Mouse (Mus musculus) adrenal gland, adult 18-20 months (tissue): ENCODE measurements around the gene Lca5l. TPM values are rescaled to one million over a fixed set of nuclear protein-coding genes. Genes with fewer than 3 reads are reported as not detected.
"Not testable (repeated sequence)": the region's sequence is repeated elsewhere in the genome, so short reads cannot be mapped to it uniquely, and the experiment has no call there.

Experiments
- DNase-seq, 2 experiments: peaks; one replicate each; pipeline ENCODE4 v3.0.0; 2021 to 2022; ENCODE audit warnings: low spot score in 2 of 2
- total RNA-seq, 2 experiments: library from RNA; stranded (reverse); gene quantifications; 1 replicate in 1 of 2; 2 replicates in 1 of 2; pipeline ENCODE4 v1.2.3; 2021

Gene Lca5l
- total RNA-seq, 2 experiments from 2014 or later = 1.0 to 1.4 TPM

DNA sequence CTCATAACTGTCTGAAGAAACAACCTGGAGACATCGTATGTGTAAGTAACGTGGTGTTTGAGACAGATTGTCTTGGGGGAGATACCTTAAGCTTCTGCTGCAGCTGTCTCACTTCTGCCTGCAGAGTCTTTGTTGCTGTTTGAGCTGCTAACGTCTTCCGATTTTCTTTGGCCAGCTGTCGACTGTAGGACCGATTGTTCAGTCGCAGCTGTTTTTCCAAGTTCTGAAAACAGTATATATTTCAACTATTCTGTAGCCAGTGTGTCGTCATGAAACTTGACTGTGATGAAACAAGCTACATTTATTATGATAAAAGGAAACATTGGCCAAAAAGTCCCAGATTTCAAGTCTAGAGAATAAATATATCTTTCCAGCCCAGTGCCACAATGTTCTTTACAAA lies 18.4 kb downstream of the Lca5l start:
- no peak for DNase-seq

DNA sequence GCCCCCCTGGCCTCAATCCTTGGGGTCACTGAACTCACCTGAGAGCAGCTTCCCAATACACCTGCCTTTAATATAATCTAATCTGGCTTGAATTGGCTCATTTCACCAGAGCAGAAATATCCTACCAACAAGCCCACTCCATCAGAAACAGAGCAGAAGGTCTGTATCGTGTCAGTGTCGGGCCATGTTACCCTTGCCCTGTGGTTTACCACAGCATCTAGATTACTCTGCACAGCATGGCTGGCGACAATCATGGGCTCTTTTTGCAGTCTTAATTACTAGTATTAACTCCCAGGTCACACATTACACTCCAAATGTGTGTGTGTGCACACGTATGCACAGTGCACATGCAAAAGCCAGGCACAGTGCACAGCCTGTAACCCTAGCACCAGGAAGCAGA lies 23.2 kb downstream of the Lca5l start:
- no peak for DNase-seq

DNA sequence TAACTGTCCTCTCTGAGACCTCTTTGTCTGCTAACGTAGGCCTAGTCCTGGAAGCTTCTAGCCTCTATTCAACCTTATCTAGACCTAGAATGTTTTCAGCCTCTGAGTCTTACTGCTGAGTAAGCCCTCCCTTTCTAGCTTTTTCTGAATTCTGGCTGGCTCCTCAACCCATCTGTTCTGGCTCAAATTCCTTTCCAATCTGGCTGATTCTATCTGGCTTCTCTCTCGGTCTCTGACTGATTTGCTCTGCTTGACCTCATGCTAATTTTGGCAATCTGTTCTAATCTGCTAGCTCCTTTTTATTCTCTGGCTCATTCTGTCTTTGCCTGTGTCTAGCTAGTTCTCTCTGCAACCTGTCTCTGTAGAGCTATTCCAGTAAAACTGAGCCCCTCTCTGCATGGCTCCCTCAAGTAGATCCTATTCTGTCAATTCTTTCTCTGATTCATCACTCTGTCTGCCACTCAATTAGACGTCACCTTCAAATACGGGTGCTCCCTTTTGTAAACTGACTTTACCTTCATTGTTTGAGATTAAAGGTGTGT lies 26.3 kb downstream of the Lca5l start:
- no peak for DNase-seq

DNA sequence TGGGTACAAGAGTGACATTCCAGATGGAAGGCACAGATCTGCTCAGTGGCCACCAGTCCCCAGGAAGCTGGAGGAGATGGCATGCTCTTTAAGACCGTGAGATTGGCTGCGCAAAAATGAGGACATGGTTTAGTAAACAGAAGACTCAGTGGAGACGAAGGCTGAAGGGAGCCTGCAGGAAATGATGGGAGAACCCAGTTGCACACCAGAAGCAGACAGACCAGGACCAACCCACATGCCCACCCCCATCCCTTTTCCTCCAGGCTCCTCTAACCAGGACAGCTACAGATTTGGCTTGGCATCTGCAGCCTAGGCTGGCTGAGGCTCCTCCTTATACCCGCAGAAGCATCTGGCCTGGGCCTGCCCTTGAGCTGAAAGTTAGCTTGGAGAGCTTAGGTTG lies 30.7 kb downstream of the Lca5l start:
- no peak for DNase-seq

DNA sequence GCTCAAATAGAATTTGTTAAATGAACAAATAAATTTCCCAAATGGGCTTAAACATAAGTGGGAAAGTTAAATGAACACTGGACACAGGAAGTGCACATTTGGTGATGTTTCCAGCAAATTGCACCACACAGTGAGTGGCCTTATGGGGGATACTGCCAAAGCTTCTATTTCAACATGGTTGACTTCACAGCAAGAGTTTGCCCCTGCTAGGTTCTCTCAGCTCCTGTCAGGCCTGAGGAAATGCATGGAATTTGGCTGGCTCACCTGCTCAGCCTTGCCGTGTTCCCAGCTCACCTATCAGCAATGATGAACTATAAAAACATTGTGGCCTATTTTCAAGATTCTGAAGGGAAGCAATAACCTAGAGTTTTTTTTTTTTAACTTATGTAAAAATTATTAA lies 31.1 kb downstream of the Lca5l start:
- DNase-seq = no peak

DNA sequence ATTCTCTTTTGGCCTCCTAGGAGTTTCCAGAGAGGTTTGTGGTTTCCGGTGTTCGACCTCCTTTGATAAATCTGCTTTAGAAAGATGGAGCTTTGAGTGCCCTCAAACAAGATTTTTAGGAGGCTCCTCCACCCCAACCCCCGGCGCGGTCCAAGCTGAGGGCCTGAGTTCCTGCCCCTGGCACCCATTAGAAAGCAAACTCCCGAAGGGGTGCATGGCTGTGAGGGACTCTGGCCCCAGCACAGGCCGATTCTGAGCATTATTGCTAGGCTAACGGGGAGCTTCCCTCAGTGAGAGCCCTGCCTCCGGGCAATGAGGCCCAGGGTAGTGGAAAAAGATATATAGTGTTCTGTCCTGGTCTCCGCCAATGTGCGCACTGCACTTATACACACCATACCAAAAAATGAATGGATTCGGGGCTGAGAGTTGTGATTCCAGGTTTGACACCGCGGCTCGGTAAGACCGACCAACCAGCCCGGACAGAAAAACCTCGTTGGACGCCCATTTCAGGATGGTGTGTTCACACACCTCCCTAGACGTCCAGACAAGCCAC lies 32.2 kb downstream of the Lca5l start:
- no peak for DNase-seq

DNA sequence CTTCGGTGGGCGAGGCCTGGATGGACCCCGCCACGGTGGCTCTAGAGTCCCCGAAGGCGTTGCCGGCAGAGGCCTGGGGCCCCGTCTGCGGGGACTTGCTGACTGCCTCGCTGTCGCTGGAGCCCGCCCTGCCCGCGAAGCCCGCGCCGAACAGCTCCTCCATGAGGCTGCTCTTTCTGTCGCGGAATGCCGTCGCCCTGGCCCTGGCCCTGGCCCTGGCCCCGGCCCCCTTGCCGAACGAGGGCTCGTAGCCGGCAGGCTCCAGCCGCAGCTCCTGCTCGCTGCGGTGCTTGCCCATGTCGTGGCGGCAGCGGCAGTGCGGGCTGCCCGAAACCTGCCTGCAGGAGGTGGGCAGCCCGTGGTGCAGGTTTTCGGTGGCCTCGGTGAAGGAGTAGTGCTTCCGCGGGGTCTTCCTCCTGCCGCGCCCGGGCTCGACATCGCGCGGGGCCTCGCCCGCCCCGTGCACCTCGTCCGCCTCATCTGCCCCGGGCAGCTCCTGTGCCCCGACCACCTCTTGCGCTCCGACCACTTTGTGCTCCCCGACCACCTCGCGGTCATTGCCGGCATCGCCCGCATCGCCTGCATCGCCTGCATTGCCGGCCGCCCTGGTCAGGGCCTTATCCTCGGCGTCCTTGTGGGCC lies 32.9 kb downstream of the Lca5l start:
- peak; percentile 54 to 63 for DNase-seq

DNA sequence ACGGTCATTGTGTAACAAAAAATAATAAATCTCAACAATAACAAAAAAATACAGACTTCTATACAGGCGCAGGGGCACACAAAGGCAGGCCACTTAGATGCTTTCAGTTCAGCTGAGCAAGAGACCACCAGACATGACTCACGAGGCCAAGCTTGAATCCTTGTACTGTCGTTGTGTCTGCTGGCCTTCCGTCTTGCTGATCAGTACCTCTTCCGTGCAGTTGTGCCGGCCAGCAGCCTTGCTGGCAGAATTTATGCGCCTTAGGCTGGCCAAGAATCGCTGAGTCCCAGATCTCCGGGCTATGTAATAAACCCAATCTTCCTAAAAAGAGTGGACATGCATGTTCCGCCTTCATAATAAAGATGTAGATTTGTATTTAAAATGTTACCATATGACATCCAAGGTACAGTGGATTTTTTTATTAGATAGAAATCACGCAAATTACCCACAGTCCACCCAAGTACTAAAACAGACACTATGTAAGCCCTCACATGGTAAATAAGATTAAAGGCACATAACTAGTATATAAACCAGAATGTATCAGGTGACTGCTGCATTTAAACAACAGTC lies 33.5 kb downstream of the Lca5l start:
- no peak for DNase-seq

DNA sequence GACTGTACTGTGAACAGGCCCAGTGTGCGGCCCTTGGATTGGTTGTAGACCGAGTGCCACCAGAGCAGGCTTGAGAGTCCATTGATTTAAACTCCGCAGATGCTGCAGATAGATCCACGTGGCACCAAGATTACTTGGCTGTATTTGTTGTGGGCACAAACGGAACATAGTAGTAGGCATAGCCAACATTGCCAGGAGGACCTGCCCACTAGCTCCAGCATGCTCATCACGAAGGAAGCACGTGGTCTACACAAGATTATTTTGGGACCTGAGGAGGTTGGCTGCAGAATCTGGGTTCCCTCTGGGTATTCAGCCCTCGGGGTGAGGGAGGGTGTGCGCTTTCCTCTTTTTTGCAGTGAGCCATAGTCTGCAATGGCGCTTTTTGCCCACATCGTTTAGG lies 34.9 kb downstream of the Lca5l start:
- DNase-seq = no peak

DNA sequence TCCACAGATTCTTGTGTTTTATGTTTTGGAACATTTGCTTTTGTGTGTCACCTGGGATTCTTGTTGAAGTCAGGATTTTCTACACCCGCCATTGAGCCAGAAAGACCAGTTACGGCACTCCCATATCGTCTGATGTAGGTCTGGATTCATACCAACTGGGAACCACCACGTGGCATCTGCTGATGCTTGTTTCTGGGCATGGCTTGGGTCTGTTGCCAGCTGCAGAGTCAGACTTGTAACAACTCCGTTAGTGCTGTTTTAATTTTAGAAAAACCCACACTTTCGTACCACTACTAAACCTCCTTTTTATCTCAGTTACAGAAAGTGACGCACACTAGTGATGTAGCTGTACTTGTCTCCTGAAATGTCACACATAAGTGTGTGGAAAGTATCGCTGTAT lies 36.1 kb downstream of the Lca5l start:
- no peak for DNase-seq

DNA sequence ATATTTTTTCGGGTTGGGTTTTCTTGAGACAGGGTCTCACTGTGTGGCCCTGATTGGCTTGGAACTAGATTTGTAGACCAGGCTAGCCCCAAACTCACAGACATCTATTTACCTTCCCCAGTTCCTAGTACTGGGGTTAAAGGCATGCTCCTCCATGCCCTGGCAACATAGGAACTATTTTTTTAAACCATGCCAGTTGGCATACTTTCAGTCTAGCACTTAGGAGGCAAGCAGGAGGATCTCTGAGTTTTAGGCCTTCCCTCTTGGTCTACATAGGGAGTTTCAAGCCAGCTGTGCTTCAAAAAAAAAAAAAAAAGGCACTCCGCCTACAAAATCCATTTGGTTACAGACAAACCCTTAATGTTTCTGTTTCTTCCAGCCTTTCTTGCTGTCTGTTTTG lies 37.6 kb downstream of the Lca5l start:
- no peak for DNase-seq

DNA sequence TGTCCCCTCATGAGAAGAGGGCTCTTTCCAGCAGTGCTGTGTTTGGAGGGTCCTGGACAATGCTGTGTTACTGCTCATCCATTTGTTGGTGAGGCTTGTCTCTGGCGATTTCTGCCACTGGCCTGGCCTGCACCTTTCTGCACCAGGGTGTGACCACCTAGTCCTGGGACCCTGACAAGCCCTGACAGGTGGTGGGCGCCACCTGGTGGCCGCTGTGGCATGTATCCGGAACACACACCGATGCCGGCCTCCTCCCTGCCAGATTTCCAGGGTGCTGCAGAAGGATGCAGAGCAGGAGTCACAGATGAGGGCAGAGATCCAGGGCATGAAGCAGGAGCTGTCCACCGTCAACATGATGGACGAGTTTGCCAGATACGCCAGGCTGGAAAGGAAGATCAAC lies 40.5 kb downstream of the Lca5l start:
- DNase-seq = peak; percentile 73 to 78

DNA sequence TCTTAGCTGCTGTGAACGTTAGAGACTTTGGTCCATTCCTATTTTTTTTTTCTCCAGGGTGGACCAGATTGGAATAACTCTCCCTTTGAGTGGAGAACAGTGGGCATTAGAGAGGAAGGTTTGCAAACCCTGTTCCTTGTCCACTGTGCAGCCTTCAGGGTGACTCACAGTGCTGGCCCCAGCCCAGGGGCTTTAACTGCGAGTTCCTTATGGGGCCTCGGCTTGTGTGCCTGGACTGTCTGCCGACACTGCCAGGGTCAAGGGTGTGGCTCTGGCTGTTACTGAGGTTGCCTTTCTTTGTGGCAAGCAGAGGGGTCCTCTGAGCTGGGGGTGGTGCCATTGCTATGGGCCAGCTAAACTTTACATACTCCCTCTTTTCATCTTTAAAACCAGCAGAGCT lies 41.1 kb downstream of the Lca5l start:
- peak; percentile 48 to 73 for DNase-seq

DNA sequence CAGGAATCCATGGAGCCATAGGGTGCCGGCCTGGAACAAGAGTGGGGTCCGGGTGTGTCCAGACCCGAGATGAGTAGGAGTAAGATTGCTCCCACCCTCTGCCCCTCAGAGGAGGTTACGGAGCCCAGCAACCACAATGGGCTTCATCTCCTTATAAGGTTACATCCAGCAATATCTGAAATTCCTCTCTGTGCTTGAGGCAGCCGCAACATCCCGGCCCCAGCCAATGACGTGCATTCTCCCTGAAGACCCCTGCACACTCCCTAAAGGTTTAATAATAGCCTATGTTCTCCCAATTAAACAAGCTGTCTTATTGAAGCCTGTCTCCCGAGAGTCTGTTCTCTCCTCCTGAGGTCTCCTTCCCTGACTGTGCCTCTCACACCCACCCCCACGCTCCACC lies 42.8 kb downstream of the Lca5l start:
- DNase-seq = no peak

DNA sequence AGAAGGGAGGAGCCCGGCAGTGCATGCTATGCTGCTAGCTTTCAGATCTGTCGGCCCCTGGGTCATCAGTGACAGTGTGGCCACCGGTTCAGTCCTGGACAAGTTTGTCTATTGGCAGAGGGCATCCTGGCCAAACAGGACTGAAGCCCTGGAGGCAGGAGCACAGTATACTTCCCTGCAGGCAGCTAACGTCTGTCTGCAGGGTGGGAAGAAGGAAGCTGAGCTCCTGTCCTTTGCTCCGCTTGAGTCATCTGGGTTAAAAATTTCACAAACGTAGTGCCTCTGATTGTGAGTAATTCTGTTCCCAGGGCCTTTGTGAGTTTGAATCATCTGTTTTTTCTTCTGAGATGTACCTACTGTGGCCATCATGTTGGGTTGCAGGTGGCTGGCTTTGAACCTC lies 43.2 kb downstream of the Lca5l start:
- no peak for DNase-seq

DNA sequence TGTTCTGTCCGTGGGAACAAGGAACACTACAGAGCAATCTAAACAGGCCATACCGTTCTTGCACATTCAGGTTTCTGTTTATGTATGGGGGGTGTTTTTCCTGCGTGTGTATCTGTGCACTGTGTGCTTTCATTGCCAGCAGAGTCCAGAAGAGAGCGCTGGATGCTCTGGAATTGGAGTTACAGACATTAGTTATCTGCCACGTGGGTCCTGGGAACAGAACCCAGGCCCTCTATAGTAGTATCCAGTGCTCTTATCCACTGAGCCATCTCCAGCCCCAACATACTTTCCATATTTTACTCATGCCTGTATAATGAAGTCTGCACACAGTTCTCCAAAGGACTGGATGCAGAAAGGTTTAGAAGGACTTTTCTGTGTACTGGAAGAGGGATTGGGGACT lies 46.3 kb downstream of the Lca5l start:
- DNase-seq = no peak

DNA sequence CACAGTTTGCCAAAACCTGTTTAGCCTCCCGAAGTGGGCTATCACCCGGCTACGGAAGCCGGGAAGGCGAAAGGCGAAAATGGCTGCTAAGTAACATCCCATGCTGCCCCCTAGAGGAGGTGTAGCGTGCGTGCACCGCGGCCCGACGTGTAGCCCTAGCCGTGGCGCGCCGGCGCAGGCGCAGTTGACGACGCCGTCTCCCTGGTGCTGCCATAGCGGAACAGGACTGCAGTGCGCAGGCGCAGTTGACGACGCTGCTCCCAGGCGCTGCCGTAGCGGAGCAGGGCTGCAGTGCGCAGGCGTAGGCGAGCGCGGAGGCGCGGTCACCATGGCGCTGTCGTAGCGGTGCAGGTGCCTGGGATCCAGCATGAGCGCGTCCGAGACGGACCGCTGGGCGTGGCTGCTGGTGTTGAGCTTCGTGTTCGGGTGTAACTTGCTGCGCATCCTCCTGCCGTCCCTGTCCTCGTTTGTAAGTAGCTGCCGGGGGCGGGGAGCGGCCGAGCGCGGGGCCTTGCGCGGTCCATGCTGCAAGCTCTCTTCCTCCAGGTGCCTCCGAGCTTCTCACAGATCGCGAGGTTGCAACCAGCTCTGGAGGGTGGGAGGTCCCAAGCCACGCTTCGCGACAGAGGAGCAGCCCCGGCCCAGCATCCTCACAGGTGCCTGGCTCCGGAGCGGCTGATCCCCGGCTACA lies 46.8 kb downstream of the Lca5l start, which contains the start of gene Wrb:
TSS of gene Wrb (plus strand) at position 298 of the 691 bp plus-strand sequence.
- peak; percentile 100 for DNase-seq

DNA sequence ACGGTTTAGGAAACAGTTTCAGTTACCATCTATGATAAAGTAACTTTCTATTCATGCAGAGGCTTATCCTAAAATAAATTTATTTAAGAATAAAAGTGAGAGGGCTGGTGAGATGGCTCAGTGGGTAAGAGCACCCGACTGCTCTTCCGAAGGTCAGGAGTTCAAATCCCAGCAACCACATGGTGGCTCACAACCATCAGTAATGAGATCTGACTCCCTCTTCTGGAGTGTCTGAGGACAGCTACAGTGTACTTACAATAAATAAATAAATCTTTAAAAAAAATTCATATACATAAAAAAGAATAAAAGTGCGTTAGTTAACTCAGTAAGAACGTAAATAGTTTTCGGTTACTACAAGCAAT lies 47.3 kb downstream of the Lca5l start:
- DNase-seq = not testable (repeated sequence)

DNA sequence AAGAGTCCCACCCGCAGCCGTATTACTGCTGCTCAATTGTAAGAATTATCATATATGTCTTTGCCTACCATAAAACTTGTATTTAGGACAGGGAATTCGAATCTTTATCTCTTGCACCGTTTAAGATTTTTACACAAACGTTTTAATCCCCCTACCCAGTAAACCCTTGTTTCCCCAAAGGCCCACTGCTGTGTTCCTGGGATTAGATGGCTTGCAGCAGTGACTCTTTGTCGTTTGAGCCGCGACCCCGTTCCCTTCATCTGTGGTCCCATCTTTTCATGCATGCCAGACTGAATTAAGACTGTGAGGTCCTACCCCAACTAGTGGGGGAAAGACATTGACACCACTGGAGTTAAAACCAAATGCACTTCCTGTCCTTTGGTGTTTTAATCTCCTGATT lies 63.6 kb downstream of the Lca5l start:
- DNase-seq = no peak

DNA sequence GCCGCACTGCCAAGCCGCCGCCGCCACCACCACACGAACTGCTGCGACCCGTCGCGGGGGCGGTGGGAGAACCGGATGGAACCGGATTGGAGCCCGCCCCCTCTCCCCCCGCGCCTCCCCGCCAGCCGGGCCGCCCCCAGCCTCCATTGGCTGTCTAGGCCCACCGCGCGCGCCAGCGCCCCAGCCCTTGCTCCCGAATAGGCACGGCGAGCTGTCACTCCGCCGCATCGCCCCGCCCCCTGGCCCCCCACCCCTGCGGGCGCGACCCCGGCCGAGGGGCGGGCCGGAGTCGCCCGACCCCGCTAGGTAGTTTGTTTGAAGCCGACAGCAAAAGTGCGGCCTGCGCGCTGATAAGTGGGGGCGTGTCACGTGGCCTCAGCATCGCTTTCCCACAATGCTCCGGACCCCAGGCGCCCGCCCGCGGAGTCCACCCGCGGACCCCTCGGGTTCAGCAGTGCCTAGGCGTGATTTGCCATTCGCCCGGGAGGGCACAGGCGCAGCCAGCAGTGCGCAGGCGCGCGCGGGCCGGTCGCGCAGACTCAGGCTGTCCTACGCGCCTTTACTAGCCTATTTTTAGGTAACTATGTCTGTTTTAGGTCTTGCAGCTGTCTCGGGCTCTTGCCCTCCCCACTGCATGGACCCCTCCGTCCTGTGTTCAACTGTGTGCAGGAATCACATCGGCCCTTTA lies 64.3 kb downstream of the Lca5l start, which contains the start of gene Hmgn1:
TSS of gene Hmgn1 (minus strand) at position 73 of the 688 bp plus-strand sequence.
- peak; percentile 91 to 93 for DNase-seq

DNA sequence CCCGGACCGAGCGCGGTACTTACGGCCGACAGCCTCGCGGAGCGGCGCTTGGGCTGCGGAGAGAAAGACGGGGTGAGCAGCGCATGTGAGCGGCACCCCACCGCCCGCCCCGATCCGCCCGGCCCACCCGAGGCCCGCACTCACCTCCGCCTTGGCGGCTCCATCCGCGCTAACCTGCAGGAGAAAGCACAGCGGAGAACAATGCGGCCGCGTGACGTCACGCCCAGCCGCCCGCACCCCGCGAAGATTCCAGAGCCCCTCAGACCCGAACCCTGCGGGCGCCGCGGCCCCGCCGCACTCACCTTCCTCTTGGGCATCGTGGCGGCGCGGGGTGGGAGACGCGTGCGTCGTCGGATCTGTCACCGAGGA lies 64.8 kb downstream of the Lca5l start:
- no peak for DNase-seq
